Mouse (Mus musculus) kidney, adult 2 months (tissue): ENCODE measurements at regions not wholly inside any gene's neighbourhood (a gene's known extent, or its start where the extent isn't known, plus 50 kb on each side); places are given as distances from the start of the nearest gene placed in this dataset.

Experiments used
- DNase-seq: peaks from one replicate; pipeline ENCODE4 v3.0.0; 2021
- H3K27ac ChIP-seq: fragments of 200-500 bp; 2 replicates; pipeline ENCODE4 v1.5.1; 2012; ENCODE audit warnings: low read depth, low read length, control low read depth, inconsistent platforms; ENCODE audit not compliant: insufficient read depth
- H3K27me3 ChIP-seq: fragments of 200-500 bp; replicated peaks from 2 replicates; pipeline ENCODE4 v1.6.1; 2012; ENCODE audit warnings: mild to moderate bottlenecking, moderate library complexity, low read length, inconsistent platforms; ENCODE audit not compliant: control insufficient read depth, insufficient read depth
- H3K36me3 ChIP-seq: fragments of 200-500 bp; 2 replicates; pipeline ENCODE4 v1.6.1; 2012; ENCODE audit warnings: mild to moderate bottlenecking, moderate library complexity, low read length, inconsistent platforms; ENCODE audit not compliant: control insufficient read depth, insufficient read depth
- H3K4me1 ChIP-seq: fragments of 200-500 bp; 2 replicates; pipeline ENCODE4 v1.6.1; 2011; ENCODE audit warnings: low read length; ENCODE audit not compliant: control insufficient read depth, insufficient read depth
- H3K4me3 ChIP-seq: fragments of 200-500 bp; 2 replicates; pipeline ENCODE4 v1.5.1; 2011; ENCODE audit warnings: mild to moderate bottlenecking, low read depth, low read length, control low read depth; ENCODE audit not compliant: insufficient read depth
- CTCF ChIP-seq: fragments of 200-500 bp; conservative IDR thresholded peaks from 2 replicates; pipeline ENCODE4 v1.5.1; 2011; ENCODE audit warnings: low read depth, mild to moderate bottlenecking, control low read depth, low read length, moderate library complexity, mixed read lengths; ENCODE audit not compliant: insufficient read depth, insufficient read length
- POLR2A ChIP-seq: fragments of 200-500 bp; IDR thresholded peaks from one replicate; pipeline ENCODE4 v1.6.1; 2011; ENCODE audit warnings: low read depth, low read length, control low read depth
- WGBS: fragments of 180-500 bp; shearing (Covaris S2); methylation state at CpG from one replicate; pipeline ENCODE4 v1.1.7; 2018; 5-methylcytosine and 5-hydroxymethylcytosine counted together

DNA sequence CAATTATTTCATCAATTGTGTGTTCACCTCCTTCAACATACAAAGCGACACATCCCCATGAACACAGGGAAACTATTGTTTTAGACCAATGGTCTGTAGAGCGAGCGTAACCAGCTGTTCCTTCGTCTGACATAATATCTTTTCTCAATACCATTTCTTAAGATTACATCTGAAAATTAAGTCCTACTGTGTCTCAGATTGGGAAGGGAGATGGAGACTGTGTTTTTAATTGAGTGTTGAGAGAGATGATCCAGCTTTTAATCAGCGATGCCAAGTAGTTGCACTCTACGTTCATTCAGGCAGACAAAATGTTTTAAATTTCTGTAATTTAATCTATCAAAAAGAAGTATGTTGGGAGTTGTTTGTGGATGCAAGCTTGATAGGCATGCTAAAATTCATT is 445.3 kb downstream of the Hdgfl1 start:
- H3K27me3 ChIP-seq: no peaks in the 10 kb centered on the region; the same call in 1 of the 2 replicates
- no peaks in the 10 kb centered on the region for H3K4me1 ChIP-seq
- no peaks in the 10 kb centered on the region for H3K36me3 ChIP-seq
- H3K4me3 ChIP-seq: no peak overlapping the region
- no peak overlapping the region for H3K27ac ChIP-seq
- WGBS: 88% methylated on average over 6 of the region's 6 CpGs
- TF ChIP-seq POLR2A: no peak
- TF ChIP-seq CTCF: no peak
- DNase-seq: no peak

DNA sequence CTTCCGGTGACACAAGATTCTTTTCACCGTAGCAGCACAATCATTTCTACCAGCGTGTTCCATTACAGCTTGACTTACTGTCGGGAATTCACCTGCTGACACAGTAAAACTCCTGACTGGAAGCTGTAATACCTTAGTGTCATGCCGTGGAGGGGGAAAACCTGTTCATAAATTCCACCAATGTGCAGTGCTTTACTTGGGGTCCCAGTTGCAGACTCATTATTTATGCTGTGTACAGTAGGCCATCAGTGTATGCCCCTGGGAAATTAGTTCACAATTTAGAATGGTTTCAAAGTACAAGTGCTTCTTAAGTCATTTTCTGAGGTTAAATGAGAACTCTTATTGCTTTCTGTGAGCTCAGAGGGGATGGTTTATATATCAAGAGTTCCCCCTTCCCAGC is 451.4 kb downstream of the Hdgfl1 start:
- Histone ChIP-seq H3K27me3 (no peaks in the 10 kb centered on the region; the same call in 1 of the 2 replicates), H3K36me3 (no peaks in the 10 kb centered on the region), H3K4me3 (no peak overlapping the region), H3K27ac (no peak overlapping the region), H3K4me1 (no peaks in the 10 kb centered on the region)
- no peak for DNase-seq
- 54% methylated on average over 5 of the region's 5 CpGs for WGBS
- TF ChIP-seq POLR2A: no peak
- no peak for TF ChIP-seq CTCF

DNA sequence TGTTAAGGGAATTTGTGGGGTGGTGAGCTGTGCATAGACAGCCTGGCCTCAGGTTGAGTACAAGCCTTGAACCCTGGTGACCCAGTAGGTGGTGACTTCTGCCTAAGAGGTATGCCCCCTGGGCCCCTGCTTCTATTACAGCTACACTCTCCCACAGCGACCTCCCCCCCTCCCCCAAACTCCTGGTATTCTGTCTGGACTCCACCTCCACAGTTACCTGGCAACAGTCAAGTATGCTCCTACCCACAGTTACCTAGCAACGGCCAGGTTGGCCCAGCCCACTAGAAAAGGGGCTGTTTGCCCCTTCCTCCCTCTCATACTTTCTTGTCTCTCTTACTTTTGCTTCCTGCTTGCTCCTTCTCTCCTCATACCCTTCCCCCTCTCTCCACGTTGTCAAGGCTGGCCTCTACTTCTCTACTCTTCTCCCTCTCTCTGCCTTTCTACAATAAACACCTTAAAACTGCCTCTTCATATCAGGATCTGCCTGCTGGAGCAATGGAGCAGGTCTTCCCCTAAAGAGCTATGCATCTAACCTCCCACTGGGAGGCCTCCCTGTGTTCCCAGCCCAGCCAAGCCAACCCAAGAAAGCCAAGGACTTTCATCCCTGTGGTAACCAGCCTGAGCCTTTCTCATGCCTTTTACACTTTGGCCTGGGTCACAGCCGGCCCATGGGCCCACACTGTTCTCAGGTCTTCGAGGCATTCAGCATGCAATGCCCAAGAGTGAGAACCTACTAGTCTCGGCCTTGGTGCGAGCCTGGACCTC is 457.5 kb downstream of the Hdgfl1 start:
- Histone ChIP-seq H3K27me3 (no peaks in the 10 kb centered on the region), H3K4me1 (no peaks in the 10 kb centered on the region), H3K4me3 (no peak overlapping the region), H3K36me3 (no peaks in the 10 kb centered on the region), H3K27ac (no peak overlapping the region)
- DNase-seq: no peak
- TF ChIP-seq POLR2A (no peak), CTCF (no peak)
- WGBS: 63% methylated on average over 7 of the region's 7 CpGs

DNA sequence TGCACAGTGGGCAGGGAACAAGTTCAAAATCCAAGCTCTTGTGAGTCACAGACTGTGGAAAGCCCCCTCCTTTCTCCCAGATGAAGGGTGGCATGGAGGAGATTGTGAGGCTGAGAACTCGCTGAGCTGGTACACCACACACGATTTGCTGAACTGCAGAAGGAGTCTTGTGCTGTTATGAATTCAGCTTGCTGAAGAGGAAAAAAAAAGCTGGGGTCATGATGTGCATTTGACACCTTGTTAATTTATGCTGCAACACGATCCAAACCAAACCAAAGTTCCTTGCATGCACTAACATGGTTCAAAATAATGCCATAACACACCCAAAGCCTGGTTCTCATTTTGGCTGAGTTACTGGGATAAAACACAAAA is 485.9 kb downstream of the Hdgfl1 start:
- WGBS: 29% methylated on average over 3 of the region's 3 CpGs
- TF ChIP-seq POLR2A: no peak
- no peak for TF ChIP-seq CTCF
- H3K27me3 ChIP-seq: no peaks in the 10 kb centered on the region
- H3K4me1 ChIP-seq: no peaks in the 10 kb centered on the region
- H3K27ac ChIP-seq: no peak overlapping the region
- peak; percentile 15 for DNase-seq
- H3K36me3 ChIP-seq: no peaks in the 10 kb centered on the region
- H3K4me3 ChIP-seq: no peak overlapping the region

DNA sequence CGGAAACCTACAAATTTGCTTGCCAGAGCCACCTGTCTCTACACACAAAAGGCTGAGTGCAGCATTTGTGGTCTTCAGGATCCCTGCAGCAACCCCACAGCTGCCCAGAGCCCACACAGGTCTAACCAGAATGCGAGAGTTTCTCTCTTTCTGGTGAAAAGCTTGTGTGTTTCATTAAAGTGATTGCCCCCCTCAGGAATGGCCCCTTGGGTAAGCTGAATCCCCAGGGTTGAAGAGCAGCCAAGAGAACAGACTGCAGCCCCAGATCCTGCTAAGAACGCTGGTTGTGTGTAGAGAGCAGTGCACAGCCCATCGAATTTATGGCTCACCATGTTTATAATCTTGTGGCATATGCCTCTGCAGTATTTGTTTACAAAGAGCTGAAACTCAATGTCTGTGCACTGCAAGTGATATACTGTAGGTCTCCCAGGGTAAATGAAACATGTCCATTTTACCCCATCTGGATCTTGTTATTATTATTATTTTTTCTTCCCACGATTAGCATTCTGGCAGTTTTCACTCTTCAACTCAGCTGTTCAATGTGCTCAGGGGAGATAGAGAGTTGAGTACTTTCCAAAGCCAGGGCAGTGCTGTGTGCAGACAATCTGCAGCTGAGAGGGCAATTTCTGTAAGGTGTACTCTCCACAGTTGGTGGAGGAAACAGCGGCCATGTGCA is 486.4 kb downstream of the Hdgfl1 start:
- Histone ChIP-seq H3K27ac (no peak overlapping the region), H3K27me3 (no peaks in the 10 kb centered on the region), H3K4me1 (no peaks in the 10 kb centered on the region), H3K4me3 (no peak overlapping the region), H3K36me3 (no peaks in the 10 kb centered on the region)
- 50% methylated on average over 6 of the region's 6 CpGs for WGBS
- TF ChIP-seq CTCF (no peak), POLR2A (no peak)
- DNase-seq: no peak

DNA sequence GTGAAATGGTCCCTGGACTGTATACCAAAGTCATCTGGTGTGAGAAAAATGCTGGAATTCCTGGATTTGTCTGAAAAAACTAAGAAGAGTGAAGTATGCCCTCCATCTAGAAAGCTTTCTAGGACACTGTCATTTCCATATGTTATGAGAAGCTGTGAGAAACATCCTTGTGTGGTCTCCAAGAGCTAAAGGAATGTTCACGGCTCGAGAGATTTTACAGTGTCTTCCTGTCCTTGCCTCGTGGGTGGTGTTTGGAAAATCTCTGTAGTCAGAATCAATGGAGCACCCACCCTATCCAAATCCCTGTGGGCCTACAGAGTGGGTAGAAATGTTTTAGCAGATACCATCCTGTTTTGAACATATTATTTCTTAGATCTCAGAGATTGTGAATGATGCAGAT is 487.7 kb downstream of the Hdgfl1 start:
- Histone ChIP-seq H3K36me3 (no peaks in the 10 kb centered on the region), H3K4me1 (no peaks in the 10 kb centered on the region), H3K27me3 (no peaks in the 10 kb centered on the region), H3K27ac (no peak overlapping the region), H3K4me3 (no peak overlapping the region)
- WGBS: 83% methylated on average over 3 of the region's 3 CpGs
- TF ChIP-seq POLR2A (no peak), CTCF (no peak)
- no peak for DNase-seq

DNA sequence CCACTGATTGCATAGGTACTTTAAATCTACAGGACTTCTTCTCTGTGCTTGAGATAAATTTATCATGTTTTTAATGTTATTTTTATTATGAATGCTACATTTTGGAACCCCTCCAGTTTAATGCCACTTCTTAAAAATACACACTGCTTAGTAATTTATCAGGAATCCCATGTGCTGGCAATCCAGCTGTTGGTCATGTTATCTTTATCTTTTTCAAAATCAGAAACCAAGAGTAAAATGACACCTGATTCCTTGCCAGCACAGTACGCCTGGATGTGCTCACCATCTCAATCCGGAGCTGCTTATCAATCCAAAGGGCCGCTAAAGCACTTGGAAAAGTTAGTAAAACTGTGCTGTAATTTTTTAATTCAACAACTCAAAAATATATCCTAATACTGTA is 497.1 kb downstream of the Hdgfl1 start:
- 75% methylated on average over 3 of the region's 3 CpGs for WGBS

More for the DNA sequence above, 497.1 kb downstream of the Hdgfl1 start:
- no peak for DNase-seq
- no peak overlapping the region for H3K4me3 ChIP-seq
- no peaks in the 10 kb centered on the region for H3K36me3 ChIP-seq
- no peaks in the 10 kb centered on the region for H3K27me3 ChIP-seq
- H3K27ac ChIP-seq: no peak overlapping the region
- H3K4me1 ChIP-seq: no peaks in the 10 kb centered on the region
- TF ChIP-seq CTCF: no peak
- TF ChIP-seq POLR2A: no peak
